Mouse (Mus musculus) brain, embryonic 14.5 days (tissue): Measurements from ENCODE around the gene Gpr142. TPM values are rescaled to one million over a fixed set of nuclear protein-coding genes. Genes with fewer than 3 reads are reported as not detected.

Experiments used
- DNase-seq: peaks from one replicate; pipeline ENCODE4 v3.0.0-alpha.2; 2011; ENCODE audit warnings: low read depth
- CTCF ChIP-seq: fragments of 200-500 bp; IDR thresholded peaks from 2 replicates; pipeline ENCODE4 v1.5.1; 2012; ENCODE audit warnings: inconsistent platforms, mild to moderate bottlenecking, moderate library complexity, borderline replicate concordance; ENCODE audit not compliant: insufficient read depth, insufficient read length; ENCODE audit errors: extremely low read depth
- POLR2A ChIP-seq: fragments of 200-500 bp; IDR thresholded peaks from 2 replicates; pipeline ENCODE4 v1.6.1; 2012; ENCODE audit warnings: mild to moderate bottlenecking, inconsistent platforms, borderline replicate concordance; ENCODE audit not compliant: poor library complexity, insufficient read depth, insufficient read length, severe bottlenecking; ENCODE audit errors: extremely low read depth
- polyA plus RNA-seq: library from polyadenylated mRNA; depleted of rRNA; stranded (reverse); fragments of >200 nt; gene quantifications from 2 replicates; pipeline ENCODE4 v1.2.3, GENCODE M21; 2012; rRNA removed

Gene Gpr142
- polyA plus RNA-seq, 1 experiment, result 0.07 TPM

GRCm38 (mm10) chr11:114850452-114851268 is 51.9 kb downstream of the Gpr142 start, which contains the start of gene Gprc5c:
Gprc5c (plus strand) TSS chr11:114851152.
- TF ChIP-seq POLR2A, result no peak
- TF ChIP-seq CTCF, result no peak
- DNase-seq, result no peak

- TF ChIP-seq CTCF, result no peak
- peak; percentile 50 for DNase-seq
Observed at GRCm38 (mm10) chr11:114851269-114851607, 52.5 kb downstream of the Gpr142 start.

- TF ChIP-seq POLR2A (no peak), CTCF (no peak)
- DNase-seq, result peak; percentile 57
Observed at GRCm38 (mm10) chr11:114851608-114852310, 53.0 kb downstream of the Gpr142 start.

- TF ChIP-seq POLR2A, result no peak
- no peak for TF ChIP-seq CTCF
- DNase-seq, result no peak
Observed at GRCm38 (mm10) chr11:114852311-114853173, 53.8 kb downstream of the Gpr142 start.

GRCm38 (mm10) chr11:114853174-114853838 is 54.6 kb downstream of the Gpr142 start:
- TF ChIP-seq POLR2A (no peak), CTCF (no peak)
- no peak for DNase-seq

- no peak for DNase-seq
- TF ChIP-seq CTCF, result no peak
Observed at GRCm38 (mm10) chr11:114854581-114854980, 55.9 kb downstream of the Gpr142 start.

- DNase-seq, result no peak
- no peak for TF ChIP-seq CTCF
- TF ChIP-seq POLR2A, result no peak
Observed at GRCm38 (mm10) chr11:114856125-114856524, 57.4 kb downstream of the Gpr142 start.

Other genes starting within 250 kb of the Gpr142 start
- gene Rpl38, start 130.4 kb upstream of the Gpr142 start, polyA plus RNA-seq, result 1,736 and 1,742 TPM in 2 replicates
- 17.8 and 25.4 TPM in 2 replicates for gene Ttyh2, start 123.5 kb upstream of the Gpr142 start, polyA plus RNA-seq
- 2.9 TPM in 2 replicates for gene Dnaic2, start 71.5 kb upstream of the Gpr142 start, polyA plus RNA-seq
- 0.76 and 0.97 TPM in 2 replicates for gene Kif19a, start 33.5 kb upstream of the Gpr142 start, polyA plus RNA-seq
- gene Btbd17, start 3.0 kb upstream of the Gpr142 start, polyA plus RNA-seq, result 36.2 and 50.6 TPM in 2 replicates
- gene Gprc5c, start 52.2 kb downstream of the Gpr142 start, polyA plus RNA-seq, result 4.1 and 7.4 TPM in 2 replicates
- gene Cd300a, start 91.1 kb downstream of the Gpr142 start, polyA plus RNA-seq, result 0.53 and 0.60 TPM in 2 replicates
- 0.04 and 0.07 TPM in 2 replicates for gene Cd300lb, start 135.5 kb downstream of the Gpr142 start, polyA plus RNA-seq
- gene Cd300c, start 170.2 kb downstream of the Gpr142 start, polyA plus RNA-seq, result 0.15 TPM in 1 of 2 replicates, not detected in the other
- gene Cd300ld, start 191.0 kb downstream of the Gpr142 start, polyA plus RNA-seq, result 0.06 and 0.11 TPM in 2 replicates
- 1.0 and 1.5 TPM in 2 replicates for gene Cd300c2, start 203.0 kb downstream of the Gpr142 start, polyA plus RNA-seq
- gene Cd300ld2, start 217.3 kb downstream of the Gpr142 start, polyA plus RNA-seq, result not detected in 2 replicates
- 0.16 and 0.21 TPM in 2 replicates for gene Cd300ld4, start 228.1 kb downstream of the Gpr142 start, polyA plus RNA-seq
- gene Cd300ld5, start 238.8 kb downstream of the Gpr142 start, polyA plus RNA-seq, result 0.21 and 0.23 TPM in 2 replicates
- gene Cd300ld3, start 249.5 kb downstream of the Gpr142 start, polyA plus RNA-seq, result 0.10 TPM in 1 of 2 replicates, not detected in the other